Mouse (Mus musculus): ENCODE data around the gene Rab3d. TPM values are rescaled to one million over a fixed set of nuclear protein-coding genes. Genes with fewer than 3 reads are reported as not detected.

Gene Rab3d
- polyA plus RNA-seq, 1 experiment = 40.3 TPM

- H3K4me1 ChIP-seq (replicated peaks; ENCODE audit: control insufficient read depth, insufficient read depth, low read length) = peaks cover 8% of the 10 kb centered on the region; the same call in 1 of the 2 replicates
- no peak overlapping the region for H3K27ac ChIP-seq (ENCODE audit: control insufficient read depth, insufficient read depth, low read length)
- no peaks in the 10 kb centered on the region for H3K27me3 ChIP-seq (ENCODE audit: control insufficient read depth, insufficient read depth, low read length)
- H3K4me3 ChIP-seq (ENCODE audit: control insufficient read depth, insufficient read depth, low read length) = peak overlapping the region; percentile 45
- no peaks in the 10 kb centered on the region for H3K36me3 ChIP-seq (ENCODE audit: control insufficient read depth, insufficient read depth, low read length)
- DNase-seq = no peak
- no peak for TF ChIP-seq CTCF (IDR thresholded peaks at IDR 0.05; ENCODE audit: borderline replicate concordance, control insufficient read depth, extremely low read depth, insufficient read depth, low read length, poor library complexity)
- TF ChIP-seq POLR2A (IDR thresholded peaks at IDR 0.05; ENCODE audit: control insufficient read depth, extremely low read depth, insufficient read depth, low read length, poor library complexity) = no peak
- 13% methylated on average over 6 of the region's 6 CpGs for WGBS
Measured at GRCm38 (mm10) chr9:21926784-21927183, 8.8 kb upstream of the Rab3d start.

- DNase-seq = no peak
- Histone ChIP-seq H3K4me3 (ENCODE audit: control insufficient read depth, insufficient read depth, low read length) (no peak overlapping the region), H3K27me3 (ENCODE audit: control insufficient read depth, insufficient read depth, low read length) (no peaks in the 10 kb centered on the region), H3K4me1 (replicated peaks; ENCODE audit: control insufficient read depth, insufficient read depth, low read length) (peaks cover 8% of the 10 kb centered on the region; the same call in 1 of the 2 replicates), H3K36me3 (ENCODE audit: control insufficient read depth, insufficient read depth, low read length) (no peaks in the 10 kb centered on the region), H3K27ac (ENCODE audit: control insufficient read depth, insufficient read depth, low read length) (no peak overlapping the region)
- TF ChIP-seq POLR2A (IDR thresholded peaks at IDR 0.05; ENCODE audit: control insufficient read depth, extremely low read depth, insufficient read depth, low read length, poor library complexity) (no peak), CTCF (IDR thresholded peaks at IDR 0.05; ENCODE audit: borderline replicate concordance, control insufficient read depth, extremely low read depth, insufficient read depth, low read length, poor library complexity) (no peak)
- WGBS = 82% methylated on average over 6 of the region's 6 CpGs
Measured at GRCm38 (mm10) chr9:21926155-21926554, 8.2 kb upstream of the Rab3d start.

- Histone ChIP-seq H3K4me1 (replicated peaks; ENCODE audit: control insufficient read depth, insufficient read depth, low read length) (peaks cover 8% of the 10 kb centered on the region; the same call in 1 of the 2 replicates), H3K27ac (ENCODE audit: control insufficient read depth, insufficient read depth, low read length) (no peak overlapping the region)
Measured at GRCm38 (mm10) chr9:21925506-21925905, 7.5 kb upstream of the Rab3d start.

GRCm38 (mm10) chr9:21925034-21925433 lies 7.0 kb upstream of the Rab3d start:
- no peak overlapping the region for H3K27ac ChIP-seq (ENCODE audit: control insufficient read depth, insufficient read depth, low read length)
- WGBS = 93% methylated on average over 3 of the region's 3 CpGs
- H3K27me3 ChIP-seq (ENCODE audit: control insufficient read depth, insufficient read depth, low read length) = no peaks in the 10 kb centered on the region
- no peak for DNase-seq
- H3K4me3 ChIP-seq (ENCODE audit: control insufficient read depth, insufficient read depth, low read length) = no peak overlapping the region
- TF ChIP-seq POLR2A (IDR thresholded peaks at IDR 0.05; ENCODE audit: control insufficient read depth, extremely low read depth, insufficient read depth, low read length, poor library complexity) (no peak), CTCF (IDR thresholded peaks at IDR 0.05; ENCODE audit: borderline replicate concordance, control insufficient read depth, extremely low read depth, insufficient read depth, low read length, poor library complexity) (no peak)
- H3K36me3 ChIP-seq (ENCODE audit: control insufficient read depth, insufficient read depth, low read length) = no peaks in the 10 kb centered on the region
- H3K4me1 ChIP-seq (replicated peaks; ENCODE audit: control insufficient read depth, insufficient read depth, low read length) = peaks cover 8% of the 10 kb centered on the region; the same call in 1 of the 2 replicates

More at GRCm38 (mm10) chr9:21925506-21925905, 7.5 kb upstream of the Rab3d start:
- DNase-seq = no peak
- H3K27me3 ChIP-seq (ENCODE audit: control insufficient read depth, insufficient read depth, low read length) = no peaks in the 10 kb centered on the region
- TF ChIP-seq CTCF (IDR thresholded peaks at IDR 0.05; ENCODE audit: borderline replicate concordance, control insufficient read depth, extremely low read depth, insufficient read depth, low read length, poor library complexity) (no peak), POLR2A (IDR thresholded peaks at IDR 0.05; ENCODE audit: control insufficient read depth, extremely low read depth, insufficient read depth, low read length, poor library complexity) (no peak)
- H3K4me3 ChIP-seq (ENCODE audit: control insufficient read depth, insufficient read depth, low read length) = no peak overlapping the region
- no peaks in the 10 kb centered on the region for H3K36me3 ChIP-seq (ENCODE audit: control insufficient read depth, insufficient read depth, low read length)
- 100% methylated on average over 1 of the region's 1 CpGs for WGBS

- no peaks in the 10 kb centered on the region for H3K27me3 ChIP-seq (ENCODE audit: control insufficient read depth, insufficient read depth, low read length)
- no peak overlapping the region for H3K4me3 ChIP-seq (ENCODE audit: control insufficient read depth, insufficient read depth, low read length)
- no peak for TF ChIP-seq CTCF (IDR thresholded peaks at IDR 0.05; ENCODE audit: borderline replicate concordance, control insufficient read depth, extremely low read depth, insufficient read depth, low read length, poor library complexity)
- TF ChIP-seq POLR2A (IDR thresholded peaks at IDR 0.05; ENCODE audit: control insufficient read depth, extremely low read depth, insufficient read depth, low read length, poor library complexity) = no peak
- DNase-seq = no peak
- H3K27ac ChIP-seq (ENCODE audit: control insufficient read depth, insufficient read depth, low read length) = no peak overlapping the region
- H3K36me3 ChIP-seq (ENCODE audit: control insufficient read depth, insufficient read depth, low read length) = no peaks in the 10 kb centered on the region
- 50% methylated on average over 6 of the region's 6 CpGs for WGBS
- H3K4me1 ChIP-seq (replicated peaks; ENCODE audit: control insufficient read depth, insufficient read depth, low read length) = peaks cover 8% of the 10 kb centered on the region; the same call in 1 of the 2 replicates
Measured at GRCm38 (mm10) chr9:21924099-21924493, 6.1 kb upstream of the Rab3d start.

GRCm38 (mm10) chr9:21923490-21924098 lies 5.6 kb upstream of the Rab3d start:
- H3K27me3 ChIP-seq (ENCODE audit: control insufficient read depth, insufficient read depth, low read length) = no peaks in the 10 kb centered on the region
- no peak for TF ChIP-seq POLR2A (IDR thresholded peaks at IDR 0.05; ENCODE audit: control insufficient read depth, extremely low read depth, insufficient read depth, low read length, poor library complexity)
- TF ChIP-seq CTCF (IDR thresholded peaks at IDR 0.05; ENCODE audit: borderline replicate concordance, control insufficient read depth, extremely low read depth, insufficient read depth, low read length, poor library complexity) = no peak
- H3K36me3 ChIP-seq (ENCODE audit: control insufficient read depth, insufficient read depth, low read length) = no peaks in the 10 kb centered on the region
- no peak overlapping the region for H3K27ac ChIP-seq (ENCODE audit: control insufficient read depth, insufficient read depth, low read length)
- DNase-seq = no peak
- no peak overlapping the region for H3K4me3 ChIP-seq (ENCODE audit: control insufficient read depth, insufficient read depth, low read length)
- WGBS = 39% methylated on average over 3 of the region's 3 CpGs
- H3K4me1 ChIP-seq (replicated peaks; ENCODE audit: control insufficient read depth, insufficient read depth, low read length) = peaks cover 8% of the 10 kb centered on the region; the same call in 1 of the 2 replicates
